Mouse (Mus musculus) lung, postnatal 4 days (tissue): ENCODE data around the gene Tceal5.
A peak's percentile ranks its signal among the peaks of the same experiment; 100 is the strongest.
"Not testable (repeated sequence)": the region's sequence is repeated elsewhere in the genome, so short reads cannot be mapped to it uniquely, and the experiment has no call there.

ENCODE experiments used
- DNase-seq, 2 experiments: peaks; one replicate each; pipeline ENCODE4 v3.0.0; 2021

Tceal5 gene

GRCm38 (mm10) chrX:136203664-136204066 lies at the start of gene Tceal5:
Gene Tceal5, minus strand, starts transcription at chrX:136203876.
- peak in 1 of 2 experiments; percentile 9 for DNase-seq

GRCm38 (mm10) chrX:136252023-136252729 lies 48.5 kb upstream of the Tceal5 start:
- DNase-seq: no peak

GRCm38 (mm10) chrX:136249671-136250070 lies 46.0 kb upstream of the Tceal5 start:
- peak in 1 of 2 experiments; percentile 13 for DNase-seq

GRCm38 (mm10) chrX:136248811-136249210 lies 45.1 kb upstream of the Tceal5 start:
- DNase-seq: peak; percentile 32 to 46

GRCm38 (mm10) chrX:136245521-136246071 lies 41.9 kb upstream of the Tceal5 start:
- peak; percentile 31 to 52 for DNase-seq

GRCm38 (mm10) chrX:136244574-136245229 lies 41.0 kb upstream of the Tceal5 start, which contains the start of gene Tceal9:
Gene Tceal9, plus strand, starts transcription at chrX:136245079.
- DNase-seq: peak; percentile 79 to 86

- no peak for DNase-seq
Measured at GRCm38 (mm10) chrX:136243181-136243580, 39.5 kb upstream of the Tceal5 start.

GRCm38 (mm10) chrX:136238118-136238517 lies 34.4 kb upstream of the Tceal5 start:
- peak in 1 of 2 experiments; percentile 39 for DNase-seq

GRCm38 (mm10) chrX:136227768-136228167 lies 24.1 kb upstream of the Tceal5 start:
- no peak for DNase-seq

GRCm38 (mm10) chrX:136223714-136224113 lies 20.0 kb upstream of the Tceal5 start:
- DNase-seq: no peak

- no peak for DNase-seq
Measured at GRCm38 (mm10) chrX:136216303-136216702, 12.6 kb upstream of the Tceal5 start.

GRCm38 (mm10) chrX:136214729-136215677 lies 11.3 kb upstream of the Tceal5 start, which contains the start of the genes Tceal7 and Bex1:
Gene Tceal7, plus strand, starts transcription at chrX:136214779.
Gene Bex1, minus strand, starts transcription at chrX:136215513.
- not testable (repeated sequence) for DNase-seq

- no peak for DNase-seq
Measured at GRCm38 (mm10) chrX:136213396-136213795, 9.7 kb upstream of the Tceal5 start.

GRCm38 (mm10) chrX:136204406-136204805 lies 730 bp upstream of the Tceal5 start:
- DNase-seq: no peak

GRCm38 (mm10) chrX:136203257-136203656 lies 419 bp downstream of the Tceal5 start:
- DNase-seq: no peak

GRCm38 (mm10) chrX:136196873-136197272 lies 6.8 kb downstream of the Tceal5 start:
- DNase-seq: peak in 1 of 2 experiments; percentile 44

GRCm38 (mm10) chrX:136195193-136195944 lies 8.3 kb downstream of the Tceal5 start:
- DNase-seq: no peak

- DNase-seq: no peak
Measured at GRCm38 (mm10) chrX:136183107-136183506, 20.6 kb downstream of the Tceal5 start.

- peak in 1 of 2 experiments; percentile 26 for DNase-seq
Measured at GRCm38 (mm10) chrX:136180897-136181553, 22.7 kb downstream of the Tceal5 start.

GRCm38 (mm10) chrX:136172786-136173185 lies 30.9 kb downstream of the Tceal5 start:
- no peak for DNase-seq

- DNase-seq: peak; percentile 80 to 86
Measured at GRCm38 (mm10) chrX:136172118-136172551, 31.5 kb downstream of the Tceal5 start, which contains the start of gene Tceal8. Gene Tceal8, minus strand, starts transcription at chrX:136172342.
